Mouse (Mus musculus): ENCODE results near the gene Angptl1. TPM values are rescaled to one million over a fixed set of nuclear protein-coding genes. Genes with fewer than 3 reads are reported as not detected.

Gene Angptl1
- total RNA-seq (2021): 5.9 and 9.3 TPM in 2 replicates
- long read RNA-seq, partial matches to known transcripts: 0 of 2 reads
- long read RNA-seq, other reads (novel, unspliced or antisense): 0 of 2 reads

- DNase-seq: no peak
These were observed at the start of gene Angptl1 for GRCm38 (mm10) chr1:156838177-156838576. Angptl1 (plus strand) TSS chr1:156838562.

- DNase-seq: no peak
These were observed 48.4 kb upstream of the Angptl1 start for GRCm38 (mm10) chr1:156789844-156790490.

GRCm38 (mm10) chr1:156796251-156796650, 42.1 kb upstream of the Angptl1 start:
- DNase-seq: no peak

GRCm38 (mm10) chr1:156801276-156801675, 37.1 kb upstream of the Angptl1 start:
- DNase-seq: no peak

GRCm38 (mm10) chr1:156808332-156808731, 30.0 kb upstream of the Angptl1 start:
- no peak for DNase-seq

- no peak for DNase-seq
These were observed 26.4 kb upstream of the Angptl1 start for GRCm38 (mm10) chr1:156811928-156812327.

GRCm38 (mm10) chr1:156812716-156813115, 25.6 kb upstream of the Angptl1 start:
- DNase-seq: no peak

- DNase-seq: no peak
These were observed 24.9 kb upstream of the Angptl1 start for GRCm38 (mm10) chr1:156813485-156813884.

- no peak for DNase-seq
These were observed 19.1 kb upstream of the Angptl1 start for GRCm38 (mm10) chr1:156819236-156819635.

GRCm38 (mm10) chr1:156838695-156839094, 333 bp downstream of the Angptl1 start:
- peak; percentile 32 for DNase-seq

- no peak for DNase-seq
These were observed 3.4 kb downstream of the Angptl1 start for GRCm38 (mm10) chr1:156841625-156842339.

GRCm38 (mm10) chr1:156847098-156847497, 8.7 kb downstream of the Angptl1 start:
- DNase-seq: no peak

GRCm38 (mm10) chr1:156852409-156852808, 14.0 kb downstream of the Angptl1 start:
- no peak for DNase-seq

GRCm38 (mm10) chr1:156852872-156853271, 14.5 kb downstream of the Angptl1 start:
- no peak for DNase-seq

GRCm38 (mm10) chr1:156854558-156854957, 16.2 kb downstream of the Angptl1 start:
- no peak for DNase-seq

- no peak for DNase-seq
These were observed 18.3 kb downstream of the Angptl1 start for GRCm38 (mm10) chr1:156856666-156857065.

- DNase-seq: no peak
These were observed 20.8 kb downstream of the Angptl1 start for GRCm38 (mm10) chr1:156859156-156859555.

GRCm38 (mm10) chr1:156859711-156860250, 21.4 kb downstream of the Angptl1 start:
- DNase-seq: no peak

GRCm38 (mm10) chr1:156860266-156860665, 21.9 kb downstream of the Angptl1 start:
- DNase-seq: no peak

GRCm38 (mm10) chr1:156861475-156862043, 23.2 kb downstream of the Angptl1 start:
- peak; percentile 16 for DNase-seq

- no peak for DNase-seq
These were observed 25.4 kb downstream of the Angptl1 start for GRCm38 (mm10) chr1:156863726-156864125.

GRCm38 (mm10) chr1:156864240-156864639, 25.9 kb downstream of the Angptl1 start:
- DNase-seq: no peak

- no peak for DNase-seq
These were observed 31.7 kb downstream of the Angptl1 start for GRCm38 (mm10) chr1:156870028-156870427.
